Comparison of ENCODE assay signal across 10 mouse cellular contexts in the genomic region with DNA sequence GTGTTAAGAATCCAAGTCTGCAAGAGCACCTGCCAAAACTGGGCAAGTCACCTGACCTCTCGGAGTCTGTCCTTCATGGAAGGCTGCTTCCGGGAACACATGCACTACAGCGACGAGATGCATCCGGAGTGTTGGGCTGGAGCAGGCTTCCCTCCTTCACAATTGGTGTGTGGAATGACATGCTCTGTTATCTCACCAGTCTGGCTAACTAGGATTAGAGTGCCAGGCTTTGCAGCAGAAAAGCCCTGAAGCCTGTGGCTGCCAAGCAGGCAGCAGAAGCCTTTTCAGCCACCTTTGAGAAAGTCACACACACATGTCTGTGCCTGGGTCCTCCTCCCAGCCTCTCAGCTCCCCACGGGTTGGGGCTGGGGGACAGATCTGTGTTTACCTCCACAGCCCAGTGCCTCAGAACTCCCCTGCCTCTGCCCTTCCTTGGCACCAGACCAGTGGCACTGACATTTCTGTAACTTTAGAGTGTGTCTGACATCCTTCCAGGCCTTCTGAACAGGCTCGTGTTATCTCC. TPM values are rescaled to one million over a fixed set of nuclear protein-coding genes. Genes with fewer than 3 reads are reported as not detected.
DNase-seq lines count a peak whose midpoint lies in the region; ATAC-seq lines count a peak whose summit lies in the region.
"Had no signal": no experiment of that assay in that cellular context is flagged by ENCODE, and none has a peak within 500 bp of the region (broad histone marks: within the 10 kb centered on the region; RNA-seq: fewer than 3 reads in every experiment).

No protein-coding gene starts in this region.

- H3K27ac ChIP-seq in kidney, embryonic 15.5 days, result peak overlapping the region; percentile 59
- H3K27ac ChIP-seq: limb, embryonic 15.5 days had no signal

- no peak overlapping the region for H3K4me3 ChIP-seq in kidney, embryonic 15.5 days (replicated peaks)
- H3K4me3 ChIP-seq: limb, embryonic 15.5 days had no signal

- peak; percentile 14 for DNase-seq in left cerebral cortex, postnatal 4 days
- no peak for DNase-seq in left cerebral cortex, adult 9 months (ENCODE audit: low spot score in 2 of 2)
- peak; percentile 16 to 39 for DNase-seq in adrenal gland, postnatal 36 days
- DNase-seq in heart, adult 8-10 months (ENCODE audit: low spot score), result peak; percentile 36
- no peak for DNase-seq in spleen, postnatal 10 days (ENCODE audit: low spot score in 2 of 2)
- no peak for DNase-seq in urinary bladder, postnatal 4 days (ENCODE audit: low spot score in 2 of 2)
- DNase-seq: embryo, embryonic 11 days had no signal

- no peaks in the 10 kb centered on the region for H3K36me3 ChIP-seq in kidney, embryonic 15.5 days
- H3K36me3 ChIP-seq: limb, embryonic 15.5 days had no signal

- intact Hi-C loops in left cerebral cortex, postnatal 4 days (cut with DNase I), result no loop called here

- peaks cover 20% of the 10 kb centered on the region for H3K4me1 ChIP-seq in kidney, embryonic 15.5 days

- no peaks in the 10 kb centered on the region for H3K9me3 ChIP-seq in kidney, embryonic 15.5 days (replicated peaks)
- H3K9me3 ChIP-seq: limb, embryonic 15.5 days had no signal

- WGBS in kidney, embryonic 15.5 days, result 27% methylated on average over 7 of the region's 7 CpGs

- H3K4me2 ChIP-seq in kidney, embryonic 15.5 days, result no peak overlapping the region
- H3K4me2 ChIP-seq: limb, embryonic 15.5 days had no signal

- ATAC-seq in kidney, embryonic 15.5 days (replicated peaks; ENCODE audit: low FRiP score), result peak; percentile 59
- ATAC-seq in erythroblast, adult 5-6 weeks (replicated peaks; ENCODE audit: low FRiP score, poor library complexity, severe bottlenecking), result no peak

- no peak overlapping the region for H3K9ac ChIP-seq in kidney, embryonic 15.5 days
- H3K9ac ChIP-seq: limb, embryonic 15.5 days had no signal

- H3K27me3 ChIP-seq in kidney, embryonic 15.5 days, result no peaks in the 10 kb centered on the region
- H3K27me3 ChIP-seq: limb, embryonic 15.5 days had no signal

RNA-seq across cellular contexts. Expression of a gene that starts 10.2 kb away (rescaled TPM):
- total RNA-seq in left cerebral cortex, postnatal 4 days (2021), result 1 to 10 TPM; 1.4 to 1.8 TPM
- 1 to 10 TPM; 1.9 to 2.2 TPM for total RNA-seq in adrenal gland, postnatal 36 days (2021)
- 1 to 10 TPM; 1.1 to 3.3 (median 1.2) TPM for total RNA-seq in heart, adult 8-10 months (2022)
- 1.4 and 2.1 TPM in 2 replicates for polyA plus RNA-seq in kidney, embryonic 15.5 days (2015; fragmentation: Nextera tagmentation; extraction: Ambion mirVana)
- 11.9 and 15.0 TPM in 2 replicates for total RNA-seq in erythroblast, adult 5-6 weeks (2015; ENCODE audit: low replicate concordance)
- total RNA-seq in erythroblast, adult 5-6 weeks (2017; ENCODE audit: low replicate concordance), result 26.1 and 29.8 TPM in 2 replicates

RNA-seq across cellular contexts. Expression of a gene that starts 49.7 kb away (rescaled TPM):
- total RNA-seq in left cerebral cortex, postnatal 4 days (2021), result 10 to 100 TPM; 81.0 to 88.8 TPM
- 10 to 100 TPM; 14.2 to 23.4 TPM for total RNA-seq in adrenal gland, postnatal 36 days (2021)
- total RNA-seq in heart, adult 8-10 months (2022), result 1 to 10 TPM in 2 of 4 experiments, under 1 TPM in 2; 0.34 to 1.6 (median 1.0) TPM
- polyA plus RNA-seq in kidney, embryonic 15.5 days (2015; fragmentation: Nextera tagmentation; extraction: Ambion mirVana), result 9.1 and 9.5 TPM in 2 replicates
- total RNA-seq in erythroblast, adult 5-6 weeks (2015; ENCODE audit: low replicate concordance), result not detected in 2 replicates
- total RNA-seq in erythroblast, adult 5-6 weeks (2017; ENCODE audit: low replicate concordance), result not detected in 2 replicates

Comparison
In these comparisons a context has a peak if more than half of its experiments do, and no peak if none do; other contexts are left out.
1. DNase-seq: peak in left cerebral cortex, postnatal 4 days (single experiment), adrenal gland, postnatal 36 days (2 of 2) and heart, adult 8-10 months (single experiment); none in left cerebral cortex, adult 9 months (0 of 2), spleen, postnatal 10 days (0 of 2) and urinary bladder, postnatal 4 days (0 of 2).
2. RNA of a gene that starts 49.7 kb away (total RNA-seq): 81.0 to 88.8 TPM in left cerebral cortex, postnatal 4 days and 14.2 to 23.4 TPM in adrenal gland, postnatal 36 days; 0.34 to 1.6 TPM in heart, adult 8-10 months and not detected in erythroblast, adult 5-6 weeks; every median in the first group is over 4 times any median in the second.